Mouse (Mus musculus) ES-Bruce4 (cell line): ENCODE measurements around the gene Shank2. TPM values are rescaled to one million over a fixed set of nuclear protein-coding genes. Genes with fewer than 3 reads are reported as not detected.

Source experiments
- H3K27ac ChIP-seq: 2 replicates; pipeline ENCODE4 v1.5.1; 2012; ENCODE audit warnings: low read length, inconsistent platforms; ENCODE audit not compliant: insufficient read depth
- H3K27me3 ChIP-seq: 2 replicates; pipeline ENCODE4 v1.6.1; 2012; ENCODE audit warnings: mild to moderate bottlenecking, low read length, inconsistent platforms; ENCODE audit not compliant: control insufficient read depth, poor library complexity, insufficient read depth, severe bottlenecking
- H3K36me3 ChIP-seq: 2 replicates; pipeline ENCODE4 v1.6.1; 2012; ENCODE audit warnings: inconsistent platforms, mild to moderate bottlenecking, low read length, moderate library complexity; ENCODE audit not compliant: control insufficient read depth, poor library complexity, insufficient read depth, severe bottlenecking
- H3K4me1 ChIP-seq: one replicate; pipeline ENCODE4 v1.8.1; 2011; ENCODE audit warnings: low read length; ENCODE audit not compliant: control insufficient read depth, insufficient read depth
- H3K4me3 ChIP-seq: 2 replicates; pipeline ENCODE4 v1.5.1; 2011; ENCODE audit warnings: low read depth, mild to moderate bottlenecking, low read length
- H3K9ac ChIP-seq: 2 replicates; pipeline ENCODE4 v1.6.1; 2012; ENCODE audit warnings: low read depth, mild to moderate bottlenecking, inconsistent platforms; ENCODE audit not compliant: poor library complexity, severe bottlenecking
- H3K9me3 ChIP-seq: replicated peaks from 2 replicates; pipeline ENCODE4 v1.6.1; 2012; ENCODE audit warnings: mild to moderate bottlenecking, low read length, inconsistent platforms; ENCODE audit not compliant: control insufficient read depth, poor library complexity, insufficient read depth, severe bottlenecking
- CTCF ChIP-seq: IDR thresholded peaks from one replicate; pipeline ENCODE4 v1.8.1; 2011; ENCODE audit warnings: low read depth, low read length
- EP300 ChIP-seq: IDR thresholded peaks from 2 replicates; pipeline ENCODE4 v1.6.1; 2011; ENCODE audit warnings: low read depth, low read length; ENCODE audit not compliant: insufficient read depth
- POLR2A ChIP-seq: IDR thresholded peaks from one replicate; pipeline ENCODE4 v1.8.1; 2011; ENCODE audit warnings: low read length; ENCODE audit not compliant: insufficient read depth
- polyA plus RNA-seq: library from polyadenylated mRNA; stranded (reverse); fragments of >200 nt; gene quantifications from 2 replicates; pipeline ENCODE4 v1.2.4, GENCODE M21; 2011; ENCODE audit warnings: low read depth; ENCODE audit not compliant: missing spikeins, insufficient read depth, insufficient read length

The Shank2 gene
- polyA plus RNA-seq, 1 experiment = 0.72 TPM

DNA sequence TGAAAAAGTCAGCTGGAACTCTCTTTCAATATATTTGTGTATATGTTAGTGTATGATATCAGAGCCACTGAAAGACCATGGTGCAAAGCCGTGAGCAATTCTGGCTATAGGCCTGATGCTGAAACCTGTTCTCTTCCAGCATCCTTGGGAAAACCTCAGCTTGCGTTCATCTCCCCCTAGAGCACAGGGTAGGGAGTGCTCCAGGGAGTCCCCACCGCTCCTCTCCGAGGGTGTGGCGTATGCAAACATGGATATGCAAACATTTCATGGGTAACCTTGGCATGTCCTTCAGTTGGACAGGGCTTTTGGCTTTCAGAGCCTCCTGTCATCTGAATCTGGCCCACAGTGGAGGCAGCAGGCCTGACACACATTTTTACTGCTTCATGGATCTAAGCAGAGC is 412.9 kb downstream of the Shank2 start:
- TF ChIP-seq CTCF = no peak
- H3K4me1 ChIP-seq = no peaks in the 10 kb centered on the region

GRCm38 (mm10) chr7:144415795-144416194 is 414.1 kb downstream of the Shank2 start:
- H3K4me3 ChIP-seq = no peak overlapping the region
- H3K9me3 ChIP-seq = no peaks in the 10 kb centered on the region
- H3K36me3 ChIP-seq = no peaks in the 10 kb centered on the region
- no peaks in the 10 kb centered on the region for H3K27me3 ChIP-seq
- H3K9ac ChIP-seq = no peak overlapping the region
- H3K27ac ChIP-seq = no peak overlapping the region
- TF ChIP-seq CTCF (peak; percentile 30), EP300 (no peak)
- H3K4me1 ChIP-seq = no peaks in the 10 kb centered on the region

More for the DNA sequence above, 412.9 kb downstream of the Shank2 start:
- H3K36me3 ChIP-seq = no peaks in the 10 kb centered on the region
- H3K4me3 ChIP-seq = no peak overlapping the region
- no peaks in the 10 kb centered on the region for H3K9me3 ChIP-seq
- no peak overlapping the region for H3K9ac ChIP-seq
- H3K27me3 ChIP-seq = no peaks in the 10 kb centered on the region
- no peak overlapping the region for H3K27ac ChIP-seq

GRCm38 (mm10) chr7:144417234-144417633 is 415.5 kb downstream of the Shank2 start:
- Histone ChIP-seq H3K27me3 (no peaks in the 10 kb centered on the region), H3K4me3 (no peak overlapping the region), H3K9me3 (no peaks in the 10 kb centered on the region), H3K36me3 (no peaks in the 10 kb centered on the region), H3K4me1 (no peaks in the 10 kb centered on the region), H3K27ac (no peak overlapping the region), H3K9ac (no peak overlapping the region)
- no peak for TF ChIP-seq POLR2A
- no peak for TF ChIP-seq EP300
- no peak for TF ChIP-seq CTCF

GRCm38 (mm10) chr7:144417644-144418343 is 416.1 kb downstream of the Shank2 start:
- Histone ChIP-seq H3K27ac (no peak overlapping the region), H3K4me1 (no peaks in the 10 kb centered on the region), H3K9me3 (no peaks in the 10 kb centered on the region), H3K9ac (no peak overlapping the region), H3K27me3 (no peaks in the 10 kb centered on the region), H3K4me3 (no peak overlapping the region), H3K36me3 (no peaks in the 10 kb centered on the region)
- TF ChIP-seq POLR2A = no peak
- TF ChIP-seq EP300 = no peak
- no peak for TF ChIP-seq CTCF

DNA sequence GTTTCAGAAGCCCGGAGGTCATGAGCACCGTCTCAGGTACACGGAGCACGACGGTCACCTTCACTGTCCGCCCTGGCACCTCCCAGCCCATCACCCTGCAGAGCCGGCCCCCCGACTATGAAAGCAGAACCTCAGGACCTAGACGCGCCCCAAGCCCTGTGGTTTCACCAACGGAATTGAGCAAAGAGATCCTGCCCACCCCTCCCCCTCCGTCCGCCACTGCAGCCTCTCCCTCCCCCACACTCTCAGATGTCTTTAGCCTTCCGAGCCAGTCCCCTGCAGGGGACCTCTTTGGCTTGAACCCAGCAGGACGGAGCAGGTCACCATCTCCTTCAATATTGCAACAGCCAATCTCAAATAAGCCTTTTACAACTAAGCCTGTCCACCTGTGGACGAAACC is 418.8 kb downstream of the Shank2 start:
- Histone ChIP-seq H3K4me1 (no peaks in the 10 kb centered on the region), H3K27ac (no peak overlapping the region), H3K36me3 (no peaks in the 10 kb centered on the region), H3K27me3 (no peaks in the 10 kb centered on the region), H3K4me3 (no peak overlapping the region), H3K9me3 (no peaks in the 10 kb centered on the region), H3K9ac (no peak overlapping the region)
- no peak for TF ChIP-seq EP300
- TF ChIP-seq CTCF = no peak
- TF ChIP-seq POLR2A = no peak

DNA sequence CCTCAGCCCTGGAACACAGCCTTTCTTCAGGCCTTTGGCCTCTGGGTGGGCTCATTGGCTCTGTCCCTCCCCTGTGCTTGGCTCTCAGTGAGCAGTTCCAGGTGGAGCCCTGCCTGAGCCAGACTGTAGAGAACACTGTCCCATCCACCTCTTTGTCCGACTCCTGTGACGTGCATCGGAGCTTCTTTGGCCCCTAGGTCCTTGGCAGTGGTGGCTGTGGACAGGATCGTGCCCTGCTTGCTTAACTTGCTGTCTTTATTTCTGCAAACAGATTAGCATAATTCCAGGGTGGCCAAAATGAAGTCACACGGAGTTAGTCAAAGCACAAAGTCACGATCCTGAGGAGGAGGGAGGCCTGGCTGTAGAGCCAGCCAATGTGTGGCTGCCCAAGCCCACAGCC is 419.8 kb downstream of the Shank2 start:
- Histone ChIP-seq H3K4me3 (no peak overlapping the region), H3K9ac (no peak overlapping the region), H3K36me3 (no peaks in the 10 kb centered on the region), H3K4me1 (no peaks in the 10 kb centered on the region), H3K27me3 (no peaks in the 10 kb centered on the region), H3K9me3 (no peaks in the 10 kb centered on the region), H3K27ac (no peak overlapping the region)
- TF ChIP-seq EP300 = no peak
- TF ChIP-seq CTCF = no peak
- TF ChIP-seq POLR2A = no peak
